In genomic region chr13:21327424-21327823, GRCm38 (mm10) we compare ENCODE assay signal across 8 mouse cellular contexts. TPM values are rescaled to one million over a fixed set of nuclear protein-coding genes. Genes with fewer than 3 reads are reported as not detected.
A peak's percentile ranks its signal among the peaks of the same experiment; 100 is the strongest.
DNase-seq lines count a peak whose midpoint lies in the region; ATAC-seq lines count a peak whose summit lies in the region.

No protein-coding gene starts in this region.

- H3K27ac ChIP-seq in lung, embryonic 16.5 days (ENCODE audit: low read length) = no peak overlapping the region
- H3K27ac ChIP-seq in hindbrain, embryonic 12.5 days = no peak overlapping the region
- no peak overlapping the region for H3K27ac ChIP-seq in midbrain, embryonic 12.5 days (replicated peaks)

- peak; percentile 3 for DNase-seq in adrenal gland, adult 2 months
- no peak for DNase-seq in adrenal gland, postnatal 25 days
- DNase-seq in lung, postnatal 14 days = no peak
- no peak for DNase-seq in lung, postnatal 36 days

- peak overlapping the region; percentile 45 for H3K4me3 ChIP-seq in lung, embryonic 16.5 days (ENCODE audit: low read length)
- peak overlapping the region; percentile 37 for H3K4me3 ChIP-seq in hindbrain, embryonic 12.5 days
- H3K4me3 ChIP-seq in midbrain, embryonic 12.5 days = peak overlapping the region; percentile 36

- H3K36me3 ChIP-seq in lung, embryonic 16.5 days (ENCODE audit: control insufficient read depth, insufficient read depth, low read length) = no peaks in the 10 kb centered on the region
- H3K36me3 ChIP-seq in hindbrain, embryonic 12.5 days = no peaks in the 10 kb centered on the region
- H3K36me3 ChIP-seq in midbrain, embryonic 12.5 days = no peaks in the 10 kb centered on the region

- no peaks in the 10 kb centered on the region for H3K9me3 ChIP-seq in lung, embryonic 16.5 days (ENCODE audit: control insufficient read depth, low read length)
- no peaks in the 10 kb centered on the region for H3K9me3 ChIP-seq in hindbrain, embryonic 12.5 days (replicated peaks)
- no peaks in the 10 kb centered on the region for H3K9me3 ChIP-seq in midbrain, embryonic 12.5 days

- peak overlapping the region; percentile 60 for H3K4me2 ChIP-seq in lung, embryonic 16.5 days (ENCODE audit: low read depth, low read length)
- H3K4me2 ChIP-seq in hindbrain, embryonic 12.5 days (replicated peaks) = peak overlapping the region; percentile 50
- H3K4me2 ChIP-seq in midbrain, embryonic 12.5 days (replicated peaks) = peak overlapping the region; percentile 51

- under 1% methylated on average over 9 of the region's 9 CpGs for WGBS in lung, embryonic 16.5 days
- WGBS in hindbrain, embryonic 12.5 days = under 1% methylated on average over 9 of the region's 9 CpGs
- under 1% methylated on average over 9 of the region's 9 CpGs for WGBS in midbrain, embryonic 12.5 days

- no peaks in the 10 kb centered on the region for H3K27me3 ChIP-seq in lung, embryonic 16.5 days (ENCODE audit: control insufficient read depth, insufficient read depth, low read depth, low read length)
- H3K27me3 ChIP-seq in hindbrain, embryonic 12.5 days = no peaks in the 10 kb centered on the region; the same call in 1 of the 2 replicates
- 0 out of 2 replicates have a peak, but pooled peaks cover 10% of the 10 kb centered on the region for H3K27me3 ChIP-seq in midbrain, embryonic 12.5 days

- H3K4me1 ChIP-seq in lung, embryonic 16.5 days (replicated peaks; ENCODE audit: control insufficient read depth, insufficient read depth, low read length) = peaks cover 3% of the 10 kb centered on the region
- peaks cover 5% of the 10 kb centered on the region; the same call in 1 of the 2 replicates for H3K4me1 ChIP-seq in hindbrain, embryonic 12.5 days
- 0 out of 2 replicates have a peak, but pooled peaks cover 8% of the 10 kb centered on the region for H3K4me1 ChIP-seq in midbrain, embryonic 12.5 days

- peak overlapping the region; percentile 24 for H3K9ac ChIP-seq in lung, embryonic 16.5 days (ENCODE audit: low read length)
- peak overlapping the region; percentile 44; the same call in 1 of the 2 replicates for H3K9ac ChIP-seq in hindbrain, embryonic 12.5 days
- H3K9ac ChIP-seq in midbrain, embryonic 12.5 days (replicated peaks) = no peak overlapping the region

- ATAC-seq in lung, embryonic 16.5 days (ENCODE audit: low read depth) = no peak
- ATAC-seq in hindbrain, embryonic 12.5 days (ENCODE audit: low FRiP score) = no peak
- peak; percentile 47; the same call in 1 of the 2 replicates for ATAC-seq in midbrain, embryonic 12.5 days (ENCODE audit: low FRiP score, low read depth)
- ATAC-seq in activated CD4-positive, CD25-positive, alpha-beta regulatory T cell, adult 4 months = no peak

RNA-seq across cellular contexts. Expression of gene Gpx6, which starts 15.5 kb away (rescaled TPM):
- not detected for total RNA-seq in adrenal gland, adult 2 months (2021)
- not detected in 2 replicates for polyA plus RNA-seq in adrenal gland, adult 2 months (2012; rRNA removed)
- total RNA-seq in adrenal gland, postnatal 25 days (2021) = not detected in 2 replicates
- polyA plus RNA-seq in lung, embryonic 16.5 days (2015; fragmentation: Nextera tagmentation; extraction: Ambion mirVana) = not detected in 2 replicates
- 0.85 TPM in 1 of 2 replicates, not detected in the other for polyA plus RNA-seq in hindbrain, embryonic 12.5 days (2016; fragmentation: Nextera tagmentation; extraction: Ambion mirVana)
- not detected in 2 replicates for polyA plus RNA-seq in midbrain, embryonic 12.5 days (2016; fragmentation: Nextera tagmentation; extraction: Ambion mirVana)
- polyA plus RNA-seq in activated CD4-positive, CD25-positive, alpha-beta regulatory T cell, adult 4 months (2017; shearing (Covaris generic)) = not detected

RNA-seq across cellular contexts. Expression of gene Olfr1367, which starts 19.3 kb away (rescaled TPM):
- total RNA-seq in adrenal gland, adult 2 months (2021) = not detected
- polyA plus RNA-seq in adrenal gland, adult 2 months (2012; rRNA removed) = not detected in 2 replicates
- total RNA-seq in adrenal gland, postnatal 25 days (2021) = not detected in 2 replicates
- not detected in 2 replicates for polyA plus RNA-seq in lung, embryonic 16.5 days (2015; fragmentation: Nextera tagmentation; extraction: Ambion mirVana)
- not detected in 2 replicates for polyA plus RNA-seq in hindbrain, embryonic 12.5 days (2016; fragmentation: Nextera tagmentation; extraction: Ambion mirVana)
- not detected in 2 replicates for polyA plus RNA-seq in midbrain, embryonic 12.5 days (2016; fragmentation: Nextera tagmentation; extraction: Ambion mirVana)
- polyA plus RNA-seq in activated CD4-positive, CD25-positive, alpha-beta regulatory T cell, adult 4 months (2017; shearing (Covaris generic)) = not detected

RNA-seq across cellular contexts. Expression of gene Gpx5, which starts 34.9 kb away (rescaled TPM):
- not detected for total RNA-seq in adrenal gland, adult 2 months (2021)
- polyA plus RNA-seq in adrenal gland, adult 2 months (2012; rRNA removed) = not detected in 2 replicates
- total RNA-seq in adrenal gland, postnatal 25 days (2021) = not detected in 2 replicates
- polyA plus RNA-seq in lung, embryonic 16.5 days (2015; fragmentation: Nextera tagmentation; extraction: Ambion mirVana) = not detected in 2 replicates
- not detected in 2 replicates for polyA plus RNA-seq in hindbrain, embryonic 12.5 days (2016; fragmentation: Nextera tagmentation; extraction: Ambion mirVana)
- not detected in 2 replicates for polyA plus RNA-seq in midbrain, embryonic 12.5 days (2016; fragmentation: Nextera tagmentation; extraction: Ambion mirVana)
- polyA plus RNA-seq in activated CD4-positive, CD25-positive, alpha-beta regulatory T cell, adult 4 months (2017; shearing (Covaris generic)) = not detected

RNA-seq across cellular contexts. Expression of gene Zscan12, which starts 35.2 kb away (rescaled TPM):
- total RNA-seq in adrenal gland, adult 2 months (2021) = 1 to 10 TPM; 9.4 to 9.6 TPM
- polyA plus RNA-seq in adrenal gland, adult 2 months (2012; rRNA removed) = 0.33 and 0.44 TPM in 2 replicates
- 9.8 and 13.3 TPM in 2 replicates for total RNA-seq in adrenal gland, postnatal 25 days (2021)
- 11.5 and 11.7 TPM in 2 replicates for polyA plus RNA-seq in lung, embryonic 16.5 days (2015; fragmentation: Nextera tagmentation; extraction: Ambion mirVana)
- 16.6 and 17.0 TPM in 2 replicates for polyA plus RNA-seq in hindbrain, embryonic 12.5 days (2016; fragmentation: Nextera tagmentation; extraction: Ambion mirVana)
- 20.3 and 20.7 TPM in 2 replicates for polyA plus RNA-seq in midbrain, embryonic 12.5 days (2016; fragmentation: Nextera tagmentation; extraction: Ambion mirVana)
- 1 to 10 TPM; 5.4 to 6.2 TPM for polyA plus RNA-seq in activated CD4-positive, CD25-positive, alpha-beta regulatory T cell, adult 4 months (2017; shearing (Covaris generic))
